In the genomic region with DNA sequence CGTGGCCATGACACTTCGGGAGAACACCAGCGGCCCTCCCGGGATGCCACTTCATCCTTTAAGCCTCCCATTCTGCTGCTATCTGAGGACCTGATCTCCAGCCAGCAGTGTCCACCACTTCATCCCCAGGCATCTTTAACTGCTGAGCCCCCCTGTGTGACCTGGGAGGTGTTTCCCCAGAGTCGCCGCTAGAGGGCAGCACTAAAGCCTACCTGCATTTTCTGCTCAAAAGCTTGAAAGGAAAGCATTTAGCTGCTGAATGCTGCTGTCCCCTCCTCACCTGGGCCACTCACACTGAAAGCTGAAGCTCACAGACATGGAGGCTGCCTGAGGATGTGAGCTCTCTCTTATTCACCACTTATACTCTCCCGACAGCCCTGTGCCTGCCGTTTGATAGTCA, we compare ENCODE assay signal across 11 mouse cellular contexts. TPM values are rescaled to one million over a fixed set of nuclear protein-coding genes. Genes with fewer than 3 reads are reported as not detected.
DNase-seq lines count a peak whose midpoint lies in the region; ATAC-seq and TF ChIP-seq lines count a peak whose summit lies in the region.
"Not testable (repeated sequence)": the region's sequence is repeated elsewhere in the genome, so short reads cannot be mapped to it uniquely, and the experiment has no call there.
"Had no signal": no experiment of that assay in that cellular context is flagged by ENCODE, and none has a peak within 500 bp of the region (broad histone marks: within the 10 kb centered on the region; RNA-seq: fewer than 3 reads in every experiment).

No protein-coding gene starts in this region.

- not testable (repeated sequence) for H3K36me3 ChIP-seq in CH12.LX (replicated peaks in 1 of 2; ENCODE audit: control insufficient read depth in 1 of 2, insufficient read depth in 1 of 2, low read length in 1 of 2); embryonic facial prominence, embryonic 11.5 days (replicated peaks; ENCODE audit: control insufficient read depth, insufficient read depth, low read depth, low read length); heart, postnatal 0 days (replicated peaks; ENCODE audit: control insufficient read depth, insufficient read depth, low read length); lung, embryonic 14.5 days (ENCODE audit: insufficient read depth); neural tube, embryonic 15.5 days

- in situ Hi-C loops in CH12.LX (cut with MboI; ENCODE audit: low pct_ligation_motif_present, low pct_unique_long_range_greater_than_20kb, low sequenced_read_pairs): not testable (repeated sequence)

- TF ChIP-seq EP300 in CH12.LX (IDR thresholded peaks at IDR 0.05; ENCODE audit: low read length); heart, postnatal 0 days (IDR thresholded peaks at IDR 0.05; ENCODE audit: low read depth): not testable (repeated sequence)

- H3K27me3 ChIP-seq in CH12.LX (replicated peaks); embryonic facial prominence, embryonic 11.5 days (ENCODE audit: control insufficient read depth, insufficient read depth, low read length); heart, postnatal 0 days (ENCODE audit: control insufficient read depth, insufficient read depth, low read length); lung, embryonic 14.5 days (ENCODE audit: insufficient read depth, low read length); neural tube, embryonic 15.5 days (replicated peaks): not testable (repeated sequence)

- not testable (repeated sequence) for H3K4me1 ChIP-seq in CH12.LX (ENCODE audit: control insufficient read depth in 1 of 2, insufficient read depth in 2 of 2); embryonic facial prominence, embryonic 11.5 days (ENCODE audit: control insufficient read depth, insufficient read depth, low read length); heart, postnatal 0 days (ENCODE audit: control insufficient read depth, insufficient read depth); lung, embryonic 14.5 days (ENCODE audit: insufficient read depth); neural tube, embryonic 15.5 days

- WGBS in embryonic facial prominence, embryonic 11.5 days: 8% methylated on average over 8 of the region's 8 CpGs
- 16% methylated on average over 8 of the region's 8 CpGs for WGBS in heart, postnatal 0 days
- WGBS in lung, embryonic 14.5 days: 11% methylated on average over 8 of the region's 8 CpGs
- WGBS in neural tube, embryonic 15.5 days: 11% methylated on average over 8 of the region's 8 CpGs

- not testable (repeated sequence) for TF ChIP-seq POLR2A in CH12.LX (IDR thresholded peaks at IDR 0.05; ENCODE audit: low read depth, low read length); brain, embryonic 14.5 days (IDR thresholded peaks at IDR 0.05; ENCODE audit: borderline replicate concordance, extremely low read depth, insufficient read depth, insufficient read length, poor library complexity, severe bottlenecking)

- peak; percentile 67 for TF ChIP-seq CTCF in CH12.LX (conservative IDR thresholded peaks at IDR 0.05 in 1 of 2, IDR thresholded peaks at IDR 0.05 in 1 of 2; ENCODE audit: low read depth in 2 of 2, low read length in 2 of 2)
- peak; percentile 68 for TF ChIP-seq CTCF in brain, embryonic 14.5 days (IDR thresholded peaks at IDR 0.05; ENCODE audit: borderline replicate concordance, extremely low read depth, insufficient read depth, insufficient read length)
- TF ChIP-seq CTCF in heart, postnatal 0 days (IDR thresholded peaks at IDR 0.05; ENCODE audit: low read depth): peak; percentile 70
- peak; percentile 83 for TF ChIP-seq CTCF in lung, embryonic 14.5 days (IDR thresholded peaks at IDR 0.05; ENCODE audit: low read depth)

- H3K4me2 ChIP-seq in CH12.LX (ENCODE audit: insufficient read depth, low read depth, poor library complexity, severe bottlenecking); embryonic facial prominence, embryonic 11.5 days (ENCODE audit: low read depth, low read length); heart, postnatal 0 days (ENCODE audit: low read depth, low read length); lung, embryonic 14.5 days: not testable (repeated sequence)
- H3K4me2 ChIP-seq in neural tube, embryonic 15.5 days: peak overlapping the region; percentile 38

- H3K27ac ChIP-seq in CH12.LX (ENCODE audit: insufficient read depth, low read depth); embryonic facial prominence, embryonic 11.5 days (replicated peaks; ENCODE audit: low read depth, low read length); heart, postnatal 0 days (ENCODE audit: low read depth); lung, embryonic 14.5 days (ENCODE audit: low read depth); neural tube, embryonic 15.5 days (replicated peaks): not testable (repeated sequence)

- DNase-seq in CH12.LX (ENCODE audit: extremely low read depth): peak; percentile 34
- peak; percentile 57 for DNase-seq in brain, embryonic 14.5 days (ENCODE audit: low read depth)
- DNase-seq in embryonic facial prominence, embryonic 11.5 days (ENCODE audit: low spot score): peak; percentile 69
- DNase-seq in heart, postnatal 0 days (ENCODE audit: low spot score): not testable (repeated sequence)
- DNase-seq in kidney, postnatal 4 days: peak; percentile 70
- DNase-seq in lung, embryonic 14.5 days: peak; percentile 69
- DNase-seq in thymus, postnatal 14 days: peak; percentile 48

- not testable (repeated sequence) for H3K9ac ChIP-seq in CH12.LX (ENCODE audit: insufficient read depth, low read depth); embryonic facial prominence, embryonic 11.5 days (replicated peaks; ENCODE audit: low read length); heart, postnatal 0 days (replicated peaks; ENCODE audit: low read depth, low read length); lung, embryonic 14.5 days; neural tube, embryonic 15.5 days (replicated peaks)

- not testable (repeated sequence) for H3K9me3 ChIP-seq in CH12.LX (replicated peaks; ENCODE audit: low read length); embryonic facial prominence, embryonic 11.5 days (replicated peaks; ENCODE audit: control insufficient read depth, low read length); heart, postnatal 0 days (replicated peaks; ENCODE audit: control insufficient read depth, low read length); lung, embryonic 14.5 days (ENCODE audit: low read depth, low read length); neural tube, embryonic 15.5 days (replicated peaks)

- dilution Hi-C loops in CH12.LX (cut with MboI; ENCODE audit: extremely low pct_ligation_motif_present, extremely low pct_unique_long_range_greater_than_20kb, low sequenced_read_pairs): not testable (repeated sequence)

- not testable (repeated sequence) for H3K4me3 ChIP-seq in CH12.LX (replicated peaks in 1 of 3; ENCODE audit: low read depth in 2 of 3, low read length in 2 of 3, poor library complexity in 1 of 3); embryonic facial prominence, embryonic 11.5 days (ENCODE audit: low read depth, low read length); heart, postnatal 0 days (ENCODE audit: low read depth, low read length); lung, embryonic 14.5 days (ENCODE audit: low read depth, low read length); neural tube, embryonic 15.5 days (replicated peaks)

- ATAC-seq in embryonic facial prominence, embryonic 11.5 days (replicated peaks; ENCODE audit: insufficient number of reproducible peaks, low FRiP score, low TSS enrichment, low read depth); heart, postnatal 0 days (ENCODE audit: insufficient read depth, low read depth); lung, embryonic 14.5 days (ENCODE audit: insufficient read depth); neural tube, embryonic 15.5 days (ENCODE audit: low FRiP score): not testable (repeated sequence)

- TF ChIP-seq RAD21 in CH12.LX (IDR thresholded peaks at IDR 0.05; ENCODE audit: low read depth, low read length): peak; percentile 29

- not testable (repeated sequence) for H3K79me2 ChIP-seq in CH12.LX (replicated peaks; ENCODE audit: control insufficient read depth, extremely low read depth, insufficient read depth, poor library complexity, severe bottlenecking)

RNA-seq across cellular contexts. Expression of a gene that starts 12.9 kb away (rescaled TPM):
- total RNA-seq in CH12.LX (2012; rRNA removed): not detected in 2 replicates
- total RNA-seq in CH12.LX (2014; rRNA removed): not detected in 2 replicates
- not detected in 2 replicates for polyA plus RNA-seq in CH12.LX (2012; ENCODE audit: insufficient read length, low read depth)
- not detected in 2 replicates for polyA plus RNA-seq in brain, embryonic 14.5 days (2012; rRNA removed)
- polyA plus RNA-seq in embryonic facial prominence, embryonic 11.5 days (2014; fragmentation: Nextera tagmentation; extraction: Ambion mirVana): not detected in 2 replicates
- not detected in 2 replicates for total RNA-seq in heart, postnatal 0 days (2014; rRNA removed; ENCODE audit: low replicate concordance)
- polyA plus RNA-seq in heart, postnatal 0 days (2015; fragmentation: Nextera tagmentation; extraction: Ambion mirVana): not detected in 2 replicates
- not detected in 2 replicates for polyA plus RNA-seq in lung, embryonic 14.5 days (2014; fragmentation: Nextera tagmentation; extraction: Ambion mirVana)
- polyA plus RNA-seq in neural tube, embryonic 15.5 days (2015; fragmentation: Nextera tagmentation; extraction: Ambion mirVana): not detected in 2 replicates
- polyA plus RNA-seq: activated CD4-positive, CD25-positive, alpha-beta regulatory T cell, adult 4 months; heart, embryonic 11.5 days; limb, embryonic 13.5 days had no signal

RNA-seq across cellular contexts. Expression of a gene that starts 15.3 kb away (rescaled TPM):
- not detected in 2 replicates for total RNA-seq in CH12.LX (2012; rRNA removed)
- not detected in 2 replicates for total RNA-seq in CH12.LX (2014; rRNA removed)
- polyA plus RNA-seq in CH12.LX (2012; ENCODE audit: insufficient read length, low read depth): not detected in 2 replicates
- 0.20 TPM in 1 of 2 replicates, not detected in the other for polyA plus RNA-seq in brain, embryonic 14.5 days (2012; rRNA removed)
- not detected in 2 replicates for polyA plus RNA-seq in embryonic facial prominence, embryonic 11.5 days (2014; fragmentation: Nextera tagmentation; extraction: Ambion mirVana)
- not detected in 2 replicates for total RNA-seq in heart, postnatal 0 days (2014; rRNA removed; ENCODE audit: low replicate concordance)
- polyA plus RNA-seq in heart, postnatal 0 days (2015; fragmentation: Nextera tagmentation; extraction: Ambion mirVana): not detected in 2 replicates
- 0.21 TPM in 1 of 2 replicates, not detected in the other for polyA plus RNA-seq in lung, embryonic 14.5 days (2014; fragmentation: Nextera tagmentation; extraction: Ambion mirVana)
- 0.82 TPM in 1 of 2 replicates, not detected in the other for polyA plus RNA-seq in neural tube, embryonic 15.5 days (2015; fragmentation: Nextera tagmentation; extraction: Ambion mirVana)
- polyA plus RNA-seq: activated CD4-positive, CD25-positive, alpha-beta regulatory T cell, adult 4 months; heart, embryonic 11.5 days had no signal

RNA-seq across cellular contexts. Expression of a gene that starts 25.7 kb away (rescaled TPM):
- total RNA-seq in CH12.LX (2012; rRNA removed) (not detected in 2 replicates), CH12.LX (2014; rRNA removed) (not detected in 2 replicates)
- not detected in 2 replicates for polyA plus RNA-seq in CH12.LX (2012; ENCODE audit: insufficient read length, low read depth)
- polyA plus RNA-seq in brain, embryonic 14.5 days (2012; rRNA removed): not detected in 2 replicates
- not detected in 2 replicates for polyA plus RNA-seq in embryonic facial prominence, embryonic 11.5 days (2014; fragmentation: Nextera tagmentation; extraction: Ambion mirVana)
- total RNA-seq in heart, postnatal 0 days (2014; rRNA removed; ENCODE audit: low replicate concordance): not detected in 2 replicates
- not detected in 2 replicates for polyA plus RNA-seq in heart, postnatal 0 days (2015; fragmentation: Nextera tagmentation; extraction: Ambion mirVana)
- polyA plus RNA-seq in lung, embryonic 14.5 days (2014; fragmentation: Nextera tagmentation; extraction: Ambion mirVana): not detected in 2 replicates
- polyA plus RNA-seq in neural tube, embryonic 15.5 days (2015; fragmentation: Nextera tagmentation; extraction: Ambion mirVana): not detected in 2 replicates
- polyA plus RNA-seq: activated CD4-positive, CD25-positive, alpha-beta regulatory T cell, adult 4 months; heart, embryonic 11.5 days; limb, embryonic 13.5 days had no signal

RNA-seq across cellular contexts. Expression of a gene that starts 27.7 kb away (rescaled TPM):
- not detected in 2 replicates for total RNA-seq in CH12.LX (2012; rRNA removed)
- not detected in 2 replicates for total RNA-seq in CH12.LX (2014; rRNA removed)
- polyA plus RNA-seq in CH12.LX (2012; ENCODE audit: insufficient read length, low read depth): not detected in 2 replicates
- 4.1 and 4.5 TPM in 2 replicates for polyA plus RNA-seq in brain, embryonic 14.5 days (2012; rRNA removed)
- not detected in 2 replicates for polyA plus RNA-seq in embryonic facial prominence, embryonic 11.5 days (2014; fragmentation: Nextera tagmentation; extraction: Ambion mirVana)
- not detected in 2 replicates for total RNA-seq in heart, postnatal 0 days (2014; rRNA removed; ENCODE audit: low replicate concordance)
- not detected in 2 replicates for polyA plus RNA-seq in heart, postnatal 0 days (2015; fragmentation: Nextera tagmentation; extraction: Ambion mirVana)
- not detected in 2 replicates for polyA plus RNA-seq in lung, embryonic 14.5 days (2014; fragmentation: Nextera tagmentation; extraction: Ambion mirVana)
- polyA plus RNA-seq in neural tube, embryonic 15.5 days (2015; fragmentation: Nextera tagmentation; extraction: Ambion mirVana): 3.6 and 4.4 TPM in 2 replicates
- polyA plus RNA-seq: activated CD4-positive, CD25-positive, alpha-beta regulatory T cell, adult 4 months; heart, embryonic 11.5 days had no signal

RNA-seq across cellular contexts. Expression of a gene that starts 38.2 kb away (rescaled TPM):
- not detected in 2 replicates for total RNA-seq in CH12.LX (2012; rRNA removed)
- not detected in 2 replicates for total RNA-seq in CH12.LX (2014; rRNA removed)
- polyA plus RNA-seq in CH12.LX (2012; ENCODE audit: insufficient read length, low read depth): not detected in 2 replicates
- polyA plus RNA-seq in brain, embryonic 14.5 days (2012; rRNA removed): 3.9 TPM in 2 replicates
- 1.4 and 1.9 TPM in 2 replicates for polyA plus RNA-seq in embryonic facial prominence, embryonic 11.5 days (2014; fragmentation: Nextera tagmentation; extraction: Ambion mirVana)
- 0.11 TPM in 1 of 2 replicates, not detected in the other for total RNA-seq in heart, postnatal 0 days (2014; rRNA removed; ENCODE audit: low replicate concordance)
- polyA plus RNA-seq in heart, postnatal 0 days (2015; fragmentation: Nextera tagmentation; extraction: Ambion mirVana): 0.08 and 0.23 TPM in 2 replicates
- polyA plus RNA-seq in lung, embryonic 14.5 days (2014; fragmentation: Nextera tagmentation; extraction: Ambion mirVana): 1.7 and 2.9 TPM in 2 replicates
- 3.8 and 4.4 TPM in 2 replicates for polyA plus RNA-seq in neural tube, embryonic 15.5 days (2015; fragmentation: Nextera tagmentation; extraction: Ambion mirVana)
